Mouse (Mus musculus) E14TG2a.4 (cell line): ENCODE results near the gene Fam189b.

Experiments used
- CTCF ChIP-seq: conservative IDR thresholded peaks from 2 replicates; pipeline ENCODE4 v1.5.1; 2014; ENCODE audit warnings: low read length
- POU5F1 ChIP-seq: IDR thresholded peaks from 2 replicates; pipeline ENCODE4 v1.6.1; 2014; ENCODE audit warnings: low read length, borderline replicate concordance

DNA sequence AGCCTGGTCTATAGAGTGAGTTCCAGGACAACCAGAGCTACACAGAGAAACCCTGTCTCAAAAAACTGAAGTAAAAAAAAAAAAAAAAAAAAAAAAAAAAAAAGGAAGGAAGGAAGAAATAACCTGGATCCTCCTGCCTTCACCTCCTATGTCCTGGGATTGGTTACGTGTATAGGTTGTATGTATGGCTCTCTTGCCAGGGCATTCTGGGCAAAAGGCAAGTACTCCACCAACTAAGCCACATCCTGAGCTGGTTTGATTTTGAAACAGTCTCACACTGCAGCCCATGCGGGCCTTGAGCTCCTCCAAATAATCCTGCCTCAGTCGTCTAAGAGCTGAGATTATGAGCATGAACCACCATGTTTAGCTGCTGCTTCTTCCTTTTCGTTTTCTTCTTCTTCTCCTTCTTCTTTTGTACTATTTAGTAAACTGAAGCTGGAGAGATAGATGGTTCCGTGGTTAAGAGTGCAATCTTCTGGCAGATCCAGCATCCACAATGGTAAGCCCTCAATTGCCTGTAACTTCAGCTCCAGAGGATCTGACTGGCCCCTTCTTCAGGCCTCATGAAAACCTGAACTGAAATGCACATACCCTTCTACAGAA is 19.2 kb upstream of the Fam189b start:
- no peak for TF ChIP-seq CTCF
- no peak for TF ChIP-seq POU5F1
